Mouse (Mus musculus): Measurements from ENCODE around the gene Tada3. TPM values are rescaled to one million over a fixed set of nuclear protein-coding genes. Genes with fewer than 3 reads are reported as not detected.

Gene Tada3
- polyA plus RNA-seq, 1 experiment, result 24.5 TPM

DNA sequence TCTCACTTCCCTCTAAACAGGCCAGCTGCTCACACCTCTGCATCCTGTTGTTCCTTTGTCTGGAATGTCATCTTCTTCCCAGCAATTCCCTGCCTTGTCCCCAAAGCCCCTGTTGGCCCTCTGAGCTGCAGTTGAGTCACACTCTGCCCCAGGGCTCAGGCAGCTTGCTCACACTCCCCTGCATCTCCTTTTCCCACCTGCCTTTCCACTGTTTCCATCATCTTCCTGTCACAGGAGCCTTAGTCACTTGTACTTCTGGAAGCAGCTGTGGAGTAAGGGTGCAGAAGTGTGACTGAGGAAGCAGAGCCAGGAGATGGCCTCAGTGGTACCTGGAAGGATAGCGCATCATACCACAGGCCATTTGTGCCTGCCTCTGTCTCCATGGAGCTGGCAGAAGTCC is 15.4 kb downstream of the Tada3 start:
- Histone ChIP-seq H3K4me1 (ENCODE audit: control insufficient read depth, insufficient read depth, insufficient read length, low read length) (no peaks in the 10 kb centered on the region), H3K27me3 (ENCODE audit: control insufficient read depth, insufficient read depth, low read length) (no peaks in the 10 kb centered on the region), H3K36me3 (ENCODE audit: control insufficient read depth, insufficient read depth, low read length) (peaks cover 6% of the 10 kb centered on the region), H3K27ac (ENCODE audit: insufficient read depth, low read depth, low read length) (no peak overlapping the region), H3K4me3 (ENCODE audit: low read depth, low read length) (no peak overlapping the region)
- TF ChIP-seq CTCF (IDR thresholded peaks at IDR 0.05; ENCODE audit: extremely low read depth, insufficient read length, insufficient replicate concordance, low read depth, low read length), result no peak
- no peak for TF ChIP-seq POLR2A (IDR thresholded peaks at IDR 0.05; ENCODE audit: low read depth, low read length)
- 90% methylated on average over 1 of the region's 1 CpGs for WGBS

DNA sequence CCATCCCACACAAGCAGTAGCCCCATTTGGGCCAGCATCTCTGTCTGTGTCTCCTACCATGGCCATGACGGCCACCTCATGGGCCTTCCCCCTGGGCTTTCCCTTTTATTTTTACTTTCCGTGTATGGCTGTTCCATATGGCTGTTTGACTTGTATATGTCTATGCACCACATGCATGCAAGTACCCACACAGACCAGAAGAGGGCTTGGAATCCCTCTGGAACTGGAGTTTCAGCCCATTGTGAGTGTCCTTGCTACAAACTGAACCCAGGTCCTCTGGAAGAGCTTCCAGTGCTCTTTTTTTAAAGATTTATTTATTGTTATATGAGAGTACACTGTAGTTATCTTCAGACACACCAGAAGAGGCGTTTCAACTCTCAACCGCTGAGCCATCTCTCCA is 16.2 kb downstream of the Tada3 start:
- 77% methylated on average over 4 of the region's 4 CpGs for WGBS
- H3K27ac ChIP-seq (ENCODE audit: insufficient read depth, low read depth, low read length), result no peak overlapping the region

DNA sequence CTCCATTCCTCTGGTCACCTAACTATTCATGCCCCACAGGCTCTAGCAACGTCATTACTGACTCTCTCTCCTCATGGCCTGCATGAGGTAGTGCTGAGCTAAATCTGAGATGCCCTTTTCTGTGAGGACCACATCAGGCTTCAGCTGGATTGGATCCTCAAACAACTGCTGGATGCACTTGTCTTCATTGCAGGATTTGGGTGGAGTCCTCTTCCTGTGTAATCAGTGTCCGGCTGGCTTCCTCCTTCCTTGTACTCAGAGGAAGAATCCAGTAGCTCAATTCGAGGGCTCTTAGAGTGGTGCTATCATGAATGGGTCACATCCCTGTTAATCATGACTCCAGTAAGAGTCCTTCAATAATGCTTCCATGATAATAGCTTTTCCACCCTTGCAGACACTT is 24.0 kb downstream of the Tada3 start:
- no peaks in the 10 kb centered on the region for H3K27me3 ChIP-seq (ENCODE audit: control insufficient read depth, insufficient read depth, low read length)
- no peak overlapping the region for H3K4me3 ChIP-seq (ENCODE audit: low read depth, low read length)
- TF ChIP-seq POLR2A (IDR thresholded peaks at IDR 0.05; ENCODE audit: low read depth, low read length), result no peak
- no peak for TF ChIP-seq CTCF (IDR thresholded peaks at IDR 0.05; ENCODE audit: extremely low read depth, insufficient read length, insufficient replicate concordance, low read depth, low read length)
- H3K4me1 ChIP-seq (ENCODE audit: control insufficient read depth, insufficient read depth, insufficient read length, low read length), result no peaks in the 10 kb centered on the region
- 40% methylated on average over 3 of the region's 3 CpGs for WGBS
- H3K27ac ChIP-seq (ENCODE audit: insufficient read depth, low read depth, low read length), result no peak overlapping the region
- no peaks in the 10 kb centered on the region for H3K36me3 ChIP-seq (ENCODE audit: control insufficient read depth, insufficient read depth, low read length)

More for the DNA sequence above, 16.2 kb downstream of the Tada3 start:
- Histone ChIP-seq H3K27me3 (ENCODE audit: control insufficient read depth, insufficient read depth, low read length) (no peaks in the 10 kb centered on the region), H3K4me1 (ENCODE audit: control insufficient read depth, insufficient read depth, insufficient read length, low read length) (no peaks in the 10 kb centered on the region), H3K36me3 (ENCODE audit: control insufficient read depth, insufficient read depth, low read length) (no peaks in the 10 kb centered on the region), H3K4me3 (ENCODE audit: low read depth, low read length) (no peak overlapping the region)
- no peak for TF ChIP-seq POLR2A (IDR thresholded peaks at IDR 0.05; ENCODE audit: low read depth, low read length)
- TF ChIP-seq CTCF (IDR thresholded peaks at IDR 0.05; ENCODE audit: extremely low read depth, insufficient read length, insufficient replicate concordance, low read depth, low read length), result no peak

DNA sequence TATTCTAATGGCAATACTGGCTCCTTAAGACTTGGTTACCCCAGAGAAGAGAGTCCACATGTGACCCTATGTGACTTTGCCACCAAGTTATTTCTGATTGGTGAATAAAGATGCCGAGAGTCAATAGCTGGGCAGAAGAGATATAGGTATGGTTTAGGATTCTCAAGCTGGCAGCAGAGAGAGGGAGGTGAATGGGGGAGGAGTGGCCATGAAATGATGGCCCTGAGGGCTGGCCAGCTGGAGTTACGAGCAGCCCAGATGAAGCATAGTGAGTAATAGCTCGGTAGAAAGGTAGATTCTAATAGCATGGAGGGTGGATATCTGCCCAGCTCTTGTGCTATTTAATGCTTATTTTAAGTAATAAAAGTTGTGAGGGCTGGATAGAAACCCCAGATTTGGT is 24.9 kb downstream of the Tada3 start:
- Histone ChIP-seq H3K4me3 (ENCODE audit: low read depth, low read length) (no peak overlapping the region), H3K27me3 (ENCODE audit: control insufficient read depth, insufficient read depth, low read length) (no peaks in the 10 kb centered on the region), H3K27ac (ENCODE audit: insufficient read depth, low read depth, low read length) (no peak overlapping the region), H3K36me3 (ENCODE audit: control insufficient read depth, insufficient read depth, low read length) (no peaks in the 10 kb centered on the region), H3K4me1 (ENCODE audit: control insufficient read depth, insufficient read depth, insufficient read length, low read length) (no peaks in the 10 kb centered on the region)
- WGBS, result 80% methylated on average over 3 of the region's 3 CpGs
- TF ChIP-seq CTCF (IDR thresholded peaks at IDR 0.05; ENCODE audit: extremely low read depth, insufficient read length, insufficient replicate concordance, low read depth, low read length), result no peak
- no peak for TF ChIP-seq POLR2A (IDR thresholded peaks at IDR 0.05; ENCODE audit: low read depth, low read length)

DNA sequence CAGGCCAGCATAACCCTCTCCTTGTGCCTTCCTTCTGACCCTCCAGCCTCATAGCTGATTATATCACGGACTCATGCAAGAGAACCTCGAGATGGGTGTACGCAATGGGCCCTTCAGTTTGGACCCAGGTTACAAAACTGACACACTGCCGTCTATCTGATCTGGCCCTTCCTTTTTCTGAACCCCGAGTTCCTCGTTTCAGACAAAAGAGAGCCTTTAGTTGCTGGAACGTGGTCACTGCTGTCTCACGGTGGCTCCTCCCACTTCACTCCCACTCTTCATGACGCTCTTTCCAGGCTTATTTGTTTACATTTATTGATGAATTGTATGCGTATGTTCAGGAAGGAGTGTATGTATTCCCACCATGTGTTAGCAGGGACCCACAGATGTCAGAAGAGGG is 26.0 kb downstream of the Tada3 start:
- Histone ChIP-seq H3K27ac (ENCODE audit: insufficient read depth, low read depth, low read length) (peak overlapping the region; percentile 2; the same call in 1 of the 2 replicates), H3K27me3 (ENCODE audit: control insufficient read depth, insufficient read depth, low read length) (no peaks in the 10 kb centered on the region), H3K36me3 (ENCODE audit: control insufficient read depth, insufficient read depth, low read length) (no peaks in the 10 kb centered on the region), H3K4me3 (ENCODE audit: low read depth, low read length) (no peak overlapping the region), H3K4me1 (ENCODE audit: control insufficient read depth, insufficient read depth, insufficient read length, low read length) (no peaks in the 10 kb centered on the region)
- no peak for TF ChIP-seq CTCF (IDR thresholded peaks at IDR 0.05; ENCODE audit: extremely low read depth, insufficient read length, insufficient replicate concordance, low read depth, low read length)
- no peak for TF ChIP-seq POLR2A (IDR thresholded peaks at IDR 0.05; ENCODE audit: low read depth, low read length)
- WGBS, result 23% methylated on average over 10 of the region's 10 CpGs

DNA sequence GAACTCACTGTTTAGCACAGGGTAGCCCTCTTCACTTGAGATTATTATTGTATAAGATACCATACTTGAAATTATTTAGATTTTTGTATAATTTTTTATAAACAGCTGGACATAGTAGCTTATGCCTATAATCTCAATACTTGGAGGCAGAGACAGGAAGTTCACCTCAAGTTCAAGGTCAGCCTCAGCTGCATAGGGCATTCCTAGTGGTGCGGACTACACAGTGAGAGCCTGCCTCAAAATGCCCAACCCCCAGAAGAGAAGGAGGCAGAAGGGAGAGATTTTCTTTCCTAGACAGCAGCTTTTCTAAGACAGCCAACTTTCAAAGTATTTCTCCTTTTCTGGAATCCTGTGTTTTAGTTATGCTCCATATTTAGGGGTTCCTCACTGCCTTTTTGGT is 26.5 kb downstream of the Tada3 start:
- TF ChIP-seq CTCF (IDR thresholded peaks at IDR 0.05; ENCODE audit: extremely low read depth, insufficient read length, insufficient replicate concordance, low read depth, low read length), result no peak
- TF ChIP-seq POLR2A (IDR thresholded peaks at IDR 0.05; ENCODE audit: low read depth, low read length), result no peak
- WGBS, result 82% methylated on average over 1 of the region's 1 CpGs
- Histone ChIP-seq H3K27ac (ENCODE audit: insufficient read depth, low read depth, low read length) (peak overlapping the region; percentile 2; the same call in 1 of the 2 replicates), H3K4me3 (ENCODE audit: low read depth, low read length) (no peak overlapping the region), H3K36me3 (ENCODE audit: control insufficient read depth, insufficient read depth, low read length) (no peaks in the 10 kb centered on the region), H3K27me3 (ENCODE audit: control insufficient read depth, insufficient read depth, low read length) (no peaks in the 10 kb centered on the region), H3K4me1 (ENCODE audit: control insufficient read depth, insufficient read depth, insufficient read length, low read length) (no peaks in the 10 kb centered on the region)

DNA sequence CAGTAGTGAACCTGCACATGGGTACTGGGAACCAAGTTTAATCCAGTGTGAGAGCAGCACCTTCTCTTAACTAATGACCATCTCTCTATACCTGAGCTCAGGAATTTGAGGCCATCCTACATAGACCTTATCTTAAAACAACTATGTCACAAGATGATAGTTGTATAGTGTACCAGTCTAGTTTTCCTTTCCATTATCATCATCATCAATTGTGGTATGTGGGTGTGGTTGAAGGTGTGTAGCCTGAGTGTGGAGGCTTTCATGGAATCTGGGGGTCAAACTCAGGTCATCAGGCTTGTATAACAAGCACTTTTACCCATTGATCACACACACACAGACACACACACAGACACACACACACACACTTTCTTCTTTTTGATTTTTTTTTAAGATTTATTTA is 27.1 kb downstream of the Tada3 start:
- Histone ChIP-seq H3K4me1 (ENCODE audit: control insufficient read depth, insufficient read depth, insufficient read length, low read length) (no peaks in the 10 kb centered on the region), H3K27ac (ENCODE audit: insufficient read depth, low read depth, low read length) (no peak overlapping the region), H3K27me3 (ENCODE audit: control insufficient read depth, insufficient read depth, low read length) (no peaks in the 10 kb centered on the region), H3K4me3 (ENCODE audit: low read depth, low read length) (no peak overlapping the region), H3K36me3 (ENCODE audit: control insufficient read depth, insufficient read depth, low read length) (no peaks in the 10 kb centered on the region)
- TF ChIP-seq CTCF (IDR thresholded peaks at IDR 0.05; ENCODE audit: extremely low read depth, insufficient read length, insufficient replicate concordance, low read depth, low read length) (no peak), POLR2A (IDR thresholded peaks at IDR 0.05; ENCODE audit: low read depth, low read length) (no peak)

DNA sequence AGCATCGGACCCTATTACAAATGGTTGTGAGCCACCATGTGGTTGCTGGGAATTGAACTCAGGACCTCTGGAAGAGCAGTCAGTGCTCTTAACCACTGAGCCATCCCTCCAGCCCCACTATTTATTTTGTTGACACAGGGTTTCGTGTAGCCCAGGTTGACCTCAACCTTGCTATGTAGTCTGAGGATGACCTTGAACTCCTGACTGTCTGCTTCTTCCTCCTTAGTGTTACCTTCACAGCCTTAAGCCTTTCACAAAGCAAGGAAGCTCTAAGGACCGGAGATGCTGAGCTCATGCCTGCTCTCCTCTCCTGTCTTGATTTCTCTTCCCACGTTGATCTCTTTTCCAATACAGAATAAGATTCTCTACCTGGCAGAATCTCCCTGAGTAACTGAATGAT is 30.8 kb downstream of the Tada3 start:
- Histone ChIP-seq H3K4me1 (ENCODE audit: control insufficient read depth, insufficient read depth, insufficient read length, low read length) (peaks cover 5% of the 10 kb centered on the region), H3K36me3 (ENCODE audit: control insufficient read depth, insufficient read depth, low read length) (no peaks in the 10 kb centered on the region), H3K27me3 (ENCODE audit: control insufficient read depth, insufficient read depth, low read length) (no peaks in the 10 kb centered on the region), H3K27ac (ENCODE audit: insufficient read depth, low read depth, low read length) (no peak overlapping the region), H3K4me3 (ENCODE audit: low read depth, low read length) (no peak overlapping the region)
- WGBS, result 78% methylated on average over 4 of the region's 4 CpGs
- TF ChIP-seq CTCF (IDR thresholded peaks at IDR 0.05; ENCODE audit: extremely low read depth, insufficient read length, insufficient replicate concordance, low read depth, low read length), result no peak
- no peak for TF ChIP-seq POLR2A (IDR thresholded peaks at IDR 0.05; ENCODE audit: low read depth, low read length)
